Mouse (Mus musculus) frontal cortex, postnatal 25 days (tissue): ENCODE data around the gene Klf11.
"Not testable (repeated sequence)": the region's sequence is repeated elsewhere in the genome, so short reads cannot be mapped to it uniquely, and the experiment has no call there.

Experiments
- DNase-seq, 2 experiments: peaks; one replicate each; pipeline ENCODE4 v3.0.0; 2022; ENCODE audit warnings: low spot score in 2 of 2

Klf11 gene

GRCm38 (mm10) chr12:24654065-24654862 lies 3.2 kb downstream of the Klf11 start:
- no peak for DNase-seq

DNA sequence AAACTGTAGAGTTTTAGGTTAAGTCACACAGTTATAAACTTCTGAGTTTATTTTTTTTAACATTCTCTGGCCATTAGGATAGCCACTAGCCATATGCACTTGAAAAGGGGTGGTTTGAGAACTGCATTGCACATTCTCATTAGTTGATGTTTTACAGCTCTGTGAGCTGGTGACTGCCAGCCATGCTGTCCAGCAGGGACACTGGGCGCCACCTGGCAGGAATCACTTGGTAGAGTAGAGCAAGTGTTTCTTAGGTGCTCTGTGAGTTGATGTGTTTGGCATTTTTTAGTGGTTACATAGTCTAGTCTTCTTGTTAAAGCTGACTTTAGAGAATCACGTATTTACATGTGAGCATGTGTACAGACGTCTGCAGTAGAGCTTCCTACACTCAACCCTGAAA lies 5.4 kb downstream of the Klf11 start:
- no peak for DNase-seq

GRCm38 (mm10) chr12:24658998-24659397 lies 7.9 kb downstream of the Klf11 start:
- DNase-seq, result no peak

- no peak for DNase-seq
These were observed 8.8 kb downstream of the Klf11 start for GRCm38 (mm10) chr12:24659923-24660322.

DNA sequence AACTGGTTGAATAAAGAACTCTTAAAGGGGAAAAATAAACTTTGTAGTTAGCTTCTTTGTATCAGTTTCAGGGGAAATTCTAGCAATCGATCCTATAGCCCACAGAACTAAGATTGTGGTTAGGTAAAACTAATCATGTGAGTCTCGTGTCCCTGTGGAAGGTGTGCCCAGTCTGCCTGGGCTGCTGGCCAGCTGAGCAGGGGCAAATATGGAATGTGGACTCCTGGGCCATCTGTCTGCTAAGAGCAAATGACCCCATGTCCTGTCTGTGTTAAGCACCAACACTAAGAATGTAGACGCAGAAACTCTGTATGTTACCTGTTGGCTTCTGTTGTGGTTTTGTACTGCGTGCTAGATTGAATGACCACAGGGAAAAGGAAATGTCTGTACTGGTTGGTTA lies 10.0 kb downstream of the Klf11 start:
- no peak for DNase-seq

DNA sequence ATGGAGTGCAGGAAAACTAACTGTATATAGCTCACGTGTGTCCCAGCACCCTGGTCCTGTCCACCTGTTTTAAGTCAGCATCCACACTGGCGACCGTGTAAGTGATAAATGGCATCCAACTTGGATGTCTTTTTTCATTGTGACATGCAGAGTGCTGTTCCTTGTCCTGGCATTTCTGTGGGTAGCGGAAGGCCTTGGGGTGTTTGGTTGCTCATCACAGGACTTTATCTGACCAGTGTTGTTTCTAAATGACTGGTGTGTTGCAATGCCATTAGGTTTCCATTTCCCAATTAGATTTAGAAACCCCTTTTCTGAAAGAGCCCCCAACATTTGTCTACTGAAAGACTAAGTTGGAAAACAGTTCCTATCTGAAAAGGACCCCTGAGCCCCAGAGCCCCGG lies 11.1 kb downstream of the Klf11 start:
- no peak for DNase-seq

DNA sequence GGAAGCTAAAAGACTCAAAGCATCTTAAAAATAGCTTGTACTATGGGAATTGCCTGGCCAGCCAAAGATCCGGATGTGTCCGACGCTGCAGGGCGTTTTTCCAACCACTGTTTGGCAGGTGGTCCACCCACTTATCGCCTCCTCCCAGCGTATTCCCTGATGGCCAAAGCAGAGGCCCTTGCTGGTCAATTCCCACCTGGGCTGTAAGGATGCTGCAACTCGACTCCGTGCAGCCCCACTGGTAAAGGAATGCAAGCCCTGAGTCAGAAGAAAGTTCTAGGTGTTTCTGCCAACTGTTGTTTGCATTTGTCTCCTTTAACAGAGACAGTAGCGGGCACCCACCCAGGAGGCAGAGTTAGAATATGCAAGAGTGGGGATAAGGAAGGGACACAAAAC lies 29.0 kb downstream of the Klf11 start:
- DNase-seq, result peak in 1 of 2 experiments; percentile 24

GRCm38 (mm10) chr12:24680492-24681285 lies 29.6 kb downstream of the Klf11 start:
- DNase-seq, result no peak

GRCm38 (mm10) chr12:24681286-24682023 lies 30.4 kb downstream of the Klf11 start, which contains the start of gene Cys1:
TSS of gene Cys1 (minus strand) at chr12:24681813.
- DNase-seq, result no peak

- DNase-seq, result peak in 1 of 2 experiments; percentile 36
These were observed 31.5 kb downstream of the Klf11 start for GRCm38 (mm10) chr12:24682563-24682962.

- no peak for DNase-seq
These were observed 32.4 kb downstream of the Klf11 start for GRCm38 (mm10) chr12:24683461-24683860.

DNA sequence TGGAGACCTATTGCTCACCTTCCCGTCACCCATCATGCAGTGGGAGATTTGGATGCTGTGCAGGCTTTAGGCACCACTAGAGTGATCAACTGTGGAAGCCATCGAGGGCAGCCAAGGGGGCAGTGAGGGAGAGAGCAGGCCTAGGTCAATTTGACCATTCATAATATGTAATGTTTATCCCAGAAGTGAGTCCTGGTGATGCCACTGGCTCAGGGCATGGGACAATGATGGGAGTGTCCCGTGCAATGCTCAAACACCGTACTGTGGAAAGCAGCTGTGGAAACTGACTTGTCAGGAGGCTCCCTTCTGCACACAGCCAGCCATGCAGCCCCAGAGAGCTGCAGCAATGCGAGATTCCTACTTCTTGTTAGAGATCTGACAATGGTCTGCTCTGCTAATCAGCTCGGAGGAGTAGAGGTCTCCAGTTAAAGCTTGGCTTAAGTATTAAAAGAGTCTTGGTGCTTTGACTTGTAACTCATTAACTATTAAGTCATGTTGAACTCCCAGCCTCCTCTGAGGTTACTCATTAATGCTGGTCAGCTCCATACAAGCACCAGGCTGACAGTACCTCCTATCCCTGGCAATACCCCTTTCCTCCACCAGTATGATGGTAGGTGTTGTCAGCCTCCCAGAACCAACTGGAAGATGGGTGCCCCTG lies 35.1 kb downstream of the Klf11 start:
- DNase-seq, result no peak

- DNase-seq, result no peak
These were observed 35.7 kb downstream of the Klf11 start for GRCm38 (mm10) chr12:24686696-24687346.

GRCm38 (mm10) chr12:24690351-24690750 lies 39.3 kb downstream of the Klf11 start:
- no peak for DNase-seq

GRCm38 (mm10) chr12:24696500-24697483 lies 45.7 kb downstream of the Klf11 start:
- DNase-seq, result peak; percentile 77 to 88

GRCm38 (mm10) chr12:24697484-24698204 lies 46.6 kb downstream of the Klf11 start:
- no peak for DNase-seq

DNA sequence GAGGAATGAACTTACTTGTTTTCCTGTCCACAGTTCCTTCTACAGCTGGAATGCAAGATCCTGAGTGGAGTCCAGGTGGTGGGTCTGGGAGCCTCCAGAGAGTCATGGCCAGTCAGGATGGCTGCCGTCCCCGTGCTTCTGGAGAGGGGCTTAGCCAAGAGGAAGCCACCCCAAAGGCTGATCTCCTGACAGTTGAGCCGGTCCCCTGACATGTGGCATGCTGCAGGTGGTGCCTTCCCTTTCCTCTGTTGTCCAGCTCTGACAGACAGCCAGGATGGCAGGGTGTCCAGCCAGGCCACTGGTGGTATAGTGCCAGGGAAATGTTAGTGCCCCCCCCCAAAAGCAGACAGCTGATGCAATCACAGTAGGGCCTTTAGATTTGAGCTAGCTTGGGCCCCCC lies 47.4 kb downstream of the Klf11 start:
- no peak for DNase-seq

DNA sequence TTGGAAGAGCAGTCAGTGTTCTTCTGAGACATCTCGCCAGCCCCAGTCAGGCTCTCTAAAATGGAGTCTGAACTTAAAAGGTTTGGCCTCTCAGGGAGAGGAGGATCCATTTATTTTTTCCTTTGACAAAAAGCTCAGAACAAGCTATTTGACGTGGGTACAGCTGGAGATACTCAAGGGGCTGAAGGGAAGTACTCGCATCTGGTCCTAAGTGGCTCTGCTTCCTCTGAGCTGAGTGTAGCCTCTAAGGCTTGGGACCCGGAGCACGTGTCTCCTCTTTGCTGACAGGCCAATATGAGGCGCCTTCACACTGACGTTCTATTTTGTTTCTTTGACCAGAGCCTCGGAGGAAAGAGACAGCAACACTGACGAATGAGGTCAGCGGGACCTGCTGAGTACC lies 48.5 kb downstream of the Klf11 start:
- DNase-seq, result no peak

DNA sequence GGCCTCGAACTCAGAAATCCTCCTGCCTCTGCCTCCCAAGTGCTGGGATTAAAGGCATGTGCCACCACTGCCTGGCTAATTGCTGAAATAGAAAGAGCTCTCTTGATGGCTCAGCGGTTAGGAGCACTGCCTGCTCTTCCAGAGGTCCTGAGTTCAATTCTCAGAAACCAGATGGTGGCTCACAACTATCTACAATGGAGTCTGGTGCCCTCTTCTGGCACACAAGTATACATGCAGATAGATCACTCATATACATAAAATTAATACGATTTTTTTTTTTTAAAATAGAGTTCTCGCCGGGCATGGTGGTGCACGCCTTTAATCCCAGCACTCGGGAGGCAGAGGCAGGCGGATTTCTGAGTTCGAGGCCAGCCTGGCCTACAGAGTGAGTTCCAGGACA lies 50.5 kb downstream of the Klf11 start:
- DNase-seq, result not testable (repeated sequence)
